Mouse (Mus musculus) liver, embryonic 13.5 days (tissue): ENCODE results near the gene Ube2z. TPM values are rescaled to one million over a fixed set of nuclear protein-coding genes. Genes with fewer than 3 reads are reported as not detected.

Experiments used
- ATAC-seq: fragments of 200-750 bp; cut with Nextera tagmentation; 2 replicates; pipeline ENCODE4 v1.8.0; 2017; ENCODE audit warnings: low read depth, mild to moderate bottlenecking, moderate number of reproducible peaks, moderate library complexity
- DNase-seq: peaks from one replicate; pipeline ENCODE4 v3.0.0; 2022
- H3K27ac ChIP-seq: fragments of 300-500 bp; sonication (generic); 2 replicates; pipeline ENCODE4 v1.5.1; 2015; ENCODE audit warnings: moderate library complexity, mild to moderate bottlenecking, inconsistent platforms
- H3K27me3 ChIP-seq: fragments of 300-500 bp; sonication (generic); 2 replicates; pipeline ENCODE4 v1.6.1; 2015; ENCODE audit warnings: mild to moderate bottlenecking, inconsistent platforms
- H3K36me3 ChIP-seq: fragments of 300-500 bp; sonication (generic); 2 replicates; pipeline ENCODE4 v1.6.1; 2015; ENCODE audit warnings: mild to moderate bottlenecking, inconsistent platforms
- H3K4me1 ChIP-seq: fragments of 300-500 bp; sonication (generic); replicated peaks from 2 replicates; pipeline ENCODE4 v1.6.1; 2015; ENCODE audit warnings: inconsistent platforms
- H3K4me2 ChIP-seq: fragments of 300-500 bp; sonication (generic); 2 replicates; pipeline ENCODE4 v1.6.1; 2015; ENCODE audit warnings: inconsistent platforms, mild to moderate bottlenecking, moderate library complexity
- H3K4me3 ChIP-seq: fragments of 300-500 bp; sonication (generic); replicated peaks from 2 replicates; pipeline ENCODE4 v1.5.1; 2015; ENCODE audit warnings: mild to moderate bottlenecking, inconsistent platforms
- H3K9ac ChIP-seq: fragments of 300-500 bp; sonication (generic); 2 replicates; pipeline ENCODE4 v1.6.1; 2015; ENCODE audit warnings: mild to moderate bottlenecking, inconsistent platforms
- H3K9me3 ChIP-seq: fragments of 300-500 bp; sonication (generic); replicated peaks from 2 replicates; pipeline ENCODE4 v1.6.1; 2016; ENCODE audit warnings: inconsistent platforms
- WGBS: fragments of 180-500 bp; shearing (Covaris S2); methylation state at CpG from one replicate; pipeline ENCODE4 v1.1.7; 2015; ENCODE audit not compliant: insufficient replicate concordance; 5-methylcytosine and 5-hydroxymethylcytosine counted together
- polyA plus RNA-seq: library from polyadenylated mRNA; unstranded; fragments of >200 nt; fragmentation: Nextera tagmentation; extraction: Ambion mirVana; gene quantifications from 2 replicates; pipeline ENCODE4 v1.2.1, GENCODE M21; 2015

Gene Ube2z
- polyA plus RNA-seq, 1 experiment from 2014 or later: 13.7 TPM

DNA sequence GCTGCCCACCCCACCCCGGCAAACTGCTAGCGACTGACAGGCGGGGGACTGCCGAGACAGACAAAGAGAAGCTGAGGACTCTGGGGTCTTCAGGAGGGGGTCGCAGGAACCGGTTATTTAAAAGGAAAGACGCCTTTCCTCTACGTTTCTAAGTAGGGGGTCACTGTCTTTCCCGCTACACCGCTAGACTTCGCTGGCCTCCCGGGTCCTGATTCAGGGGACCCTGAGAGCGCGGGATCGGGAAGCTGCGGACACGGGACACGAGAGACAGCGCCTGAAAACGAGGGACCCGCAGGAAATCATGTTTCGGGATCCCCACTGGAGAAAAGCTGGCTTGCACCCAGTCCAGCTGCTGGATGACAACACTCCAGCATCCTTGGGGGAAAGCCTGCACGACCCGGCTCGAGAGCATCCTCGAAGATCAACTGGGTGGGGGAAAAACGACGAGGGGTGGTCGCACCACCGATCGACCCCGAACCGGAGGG is 58.8 kb downstream of the Ube2z start:
- Histone ChIP-seq H3K4me2 (peak overlapping the region; percentile 98), H3K4me1 (peaks cover 71% of the 10 kb centered on the region), H3K27ac (peak overlapping the region; percentile 86), H3K4me3 (peak overlapping the region; percentile 82), H3K9me3 (no peaks in the 10 kb centered on the region), H3K9ac (peak overlapping the region; percentile 89), H3K36me3 (no peaks in the 10 kb centered on the region), H3K27me3 (peaks cover 19% of the 10 kb centered on the region)
- ATAC-seq (no peak; the same call in 1 of the 2 replicates), DNase-seq (peak; percentile 30)
- under 1% methylated on average over 33 of the region's 33 CpGs for WGBS

DNA sequence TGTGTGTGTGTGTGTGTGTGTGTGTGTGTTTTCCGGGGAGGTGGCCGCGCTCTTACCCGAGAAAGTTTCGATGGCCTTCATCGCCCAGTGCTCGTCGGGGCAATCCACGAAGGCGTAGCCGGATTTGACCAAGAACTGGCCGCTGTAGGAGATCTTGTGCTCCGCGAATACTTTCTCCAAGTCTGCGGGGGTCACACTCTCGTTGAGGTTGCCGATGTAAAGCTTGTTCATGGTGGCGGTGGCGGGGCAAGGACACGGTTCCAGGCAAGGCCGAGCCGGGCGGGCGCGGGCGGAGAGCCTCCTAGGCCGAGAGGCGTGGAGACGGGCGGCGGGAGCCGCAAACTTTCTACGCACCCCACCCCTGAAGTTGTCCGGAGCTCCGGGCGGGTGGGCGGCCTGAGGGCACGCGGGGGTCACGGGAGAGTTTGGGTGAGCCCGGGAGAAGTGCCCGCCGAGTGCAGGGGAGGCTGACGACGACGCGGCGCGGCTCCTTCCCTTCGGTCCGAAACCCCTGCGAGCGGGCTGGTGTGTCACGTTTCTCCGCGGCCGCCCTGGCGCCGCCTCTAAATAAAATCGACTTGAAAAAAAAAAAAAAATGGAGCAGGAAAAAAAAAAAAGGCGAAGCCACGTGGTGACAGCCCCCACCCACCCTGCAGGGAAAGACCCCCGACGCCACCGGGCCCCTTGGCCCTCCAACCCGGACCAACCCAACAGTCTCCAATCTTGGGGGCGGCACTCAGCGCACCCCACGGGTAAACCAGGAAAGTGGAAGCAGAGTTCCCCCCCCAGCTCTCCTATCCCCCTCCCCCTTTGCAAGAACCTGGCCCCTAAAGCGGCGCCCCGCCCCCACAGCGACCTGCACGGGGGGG is 59.6 kb downstream of the Ube2z start, which contains the start of gene Igf2bp1:
TSS of gene Igf2bp1 (minus strand) at position 538 of the 869 bp plus-strand sequence.
- H3K4me2 ChIP-seq: peak within 1 kb of the TSS; percentile 98
- peak within 1 kb of the TSS; percentile 86 for H3K27ac ChIP-seq
- H3K4me1 ChIP-seq: peaks cover 73% of the 10 kb centered on the region
- H3K9me3 ChIP-seq: no peaks in the 10 kb centered on the region
- ATAC-seq (peak; percentile 56), DNase-seq (peak; percentile 56)
- under 1% methylated on average over 67 of the region's 74 CpGs for WGBS
- peaks cover 19% of the 10 kb centered on the region for H3K27me3 ChIP-seq
- H3K4me3 ChIP-seq: peak within 1 kb of the TSS; percentile 82
- peaks cover 2% of the 10 kb centered on the region; the same call in 1 of the 2 replicates for H3K36me3 ChIP-seq
- H3K9ac ChIP-seq: peak within 1 kb of the TSS; percentile 89

DNA sequence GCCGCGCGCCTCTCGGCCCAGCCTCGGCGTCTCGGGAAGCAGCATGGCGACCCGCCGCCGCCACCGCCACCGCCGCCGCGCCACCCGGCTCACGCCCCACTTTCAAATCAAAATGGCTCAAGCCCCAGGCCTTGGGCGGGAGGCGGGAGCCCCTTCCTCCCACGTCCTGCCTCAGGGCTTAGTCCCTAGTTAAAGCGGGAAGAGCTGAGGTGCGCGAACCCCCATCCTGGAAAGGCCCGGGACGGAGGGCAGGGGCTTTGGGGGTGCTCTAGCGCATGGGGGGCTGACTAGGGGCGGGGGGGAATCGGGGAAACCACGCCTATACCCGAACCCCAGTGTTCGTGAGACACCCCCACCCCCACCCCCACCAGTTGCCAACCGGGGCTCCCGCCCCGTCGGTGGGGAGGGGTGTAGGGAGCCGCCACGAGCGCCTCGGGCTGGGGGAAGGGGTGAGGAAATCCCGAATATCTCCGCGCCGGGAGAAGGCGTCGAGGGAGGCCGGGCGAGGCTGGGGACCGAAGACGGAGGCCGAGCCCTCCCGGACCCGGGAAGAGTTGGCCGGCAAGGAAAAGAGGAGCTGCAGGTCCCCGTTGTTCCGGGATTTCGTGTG is 60.3 kb downstream of the Ube2z start:
- Histone ChIP-seq H3K4me2 (peak overlapping the region; percentile 98), H3K36me3 (peaks cover 3% of the 10 kb centered on the region; the same call in 1 of the 2 replicates), H3K9ac (peak overlapping the region; percentile 89), H3K9me3 (no peaks in the 10 kb centered on the region), H3K4me1 (peaks cover 80% of the 10 kb centered on the region), H3K27me3 (peaks cover 19% of the 10 kb centered on the region), H3K27ac (peak overlapping the region; percentile 86), H3K4me3 (peak overlapping the region; percentile 82)
- under 1% methylated on average over 56 of the region's 57 CpGs for WGBS
- DNase-seq (peak; percentile 37), ATAC-seq (peak; percentile 39)

DNA sequence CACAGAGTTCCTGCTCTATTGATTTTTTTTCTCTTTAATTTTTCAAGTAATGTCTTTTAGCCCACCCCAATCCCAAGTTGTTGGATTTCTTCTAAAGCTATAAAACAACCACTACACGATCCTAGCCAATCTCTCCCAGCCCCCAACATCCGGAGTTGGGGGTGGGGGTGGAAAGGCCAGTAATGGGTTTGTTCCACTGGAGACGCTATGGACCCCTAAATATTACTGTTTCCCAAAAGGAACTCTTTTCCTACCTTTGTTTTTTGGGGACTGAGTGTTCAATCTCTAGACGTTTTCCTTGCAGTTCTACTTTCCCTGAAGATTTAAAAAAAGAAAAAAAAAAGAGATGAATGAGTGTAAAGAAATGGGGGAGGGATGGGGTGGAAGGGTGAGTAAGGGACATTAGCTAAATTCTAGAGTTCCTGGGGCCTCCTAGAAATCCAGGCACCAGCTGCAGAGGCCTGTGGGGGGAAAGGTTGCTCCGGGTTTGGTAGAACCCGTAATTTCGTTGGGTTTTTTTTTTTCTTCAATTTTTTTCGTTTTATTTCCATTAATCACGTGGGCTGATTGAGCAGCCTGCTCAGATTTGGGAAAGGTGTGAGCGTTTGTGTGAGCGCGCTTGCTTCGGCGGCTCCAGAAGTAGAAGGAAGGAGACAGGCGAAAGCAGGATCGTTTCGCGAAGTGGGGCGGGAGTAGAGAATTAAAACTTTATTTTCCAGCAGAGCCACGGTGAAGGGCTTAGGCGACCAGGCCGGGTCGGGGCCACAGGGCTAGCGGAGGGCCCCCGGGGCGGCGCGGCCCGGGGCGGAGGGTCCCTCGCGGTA is 61.0 kb downstream of the Ube2z start:
- H3K36me3 ChIP-seq: peaks cover 3% of the 10 kb centered on the region; the same call in 1 of the 2 replicates
- WGBS: under 1% methylated on average over 32 of the region's 32 CpGs
- peak overlapping the region; percentile 89 for H3K9ac ChIP-seq
- ATAC-seq (no peak), DNase-seq (peak; percentile 22)
- peaks cover 19% of the 10 kb centered on the region for H3K27me3 ChIP-seq
- H3K4me2 ChIP-seq: peak overlapping the region; percentile 98
- no peaks in the 10 kb centered on the region for H3K9me3 ChIP-seq
- peaks cover 85% of the 10 kb centered on the region for H3K4me1 ChIP-seq
- H3K4me3 ChIP-seq: peak overlapping the region; percentile 82
- H3K27ac ChIP-seq: peak overlapping the region; percentile 86

DNA sequence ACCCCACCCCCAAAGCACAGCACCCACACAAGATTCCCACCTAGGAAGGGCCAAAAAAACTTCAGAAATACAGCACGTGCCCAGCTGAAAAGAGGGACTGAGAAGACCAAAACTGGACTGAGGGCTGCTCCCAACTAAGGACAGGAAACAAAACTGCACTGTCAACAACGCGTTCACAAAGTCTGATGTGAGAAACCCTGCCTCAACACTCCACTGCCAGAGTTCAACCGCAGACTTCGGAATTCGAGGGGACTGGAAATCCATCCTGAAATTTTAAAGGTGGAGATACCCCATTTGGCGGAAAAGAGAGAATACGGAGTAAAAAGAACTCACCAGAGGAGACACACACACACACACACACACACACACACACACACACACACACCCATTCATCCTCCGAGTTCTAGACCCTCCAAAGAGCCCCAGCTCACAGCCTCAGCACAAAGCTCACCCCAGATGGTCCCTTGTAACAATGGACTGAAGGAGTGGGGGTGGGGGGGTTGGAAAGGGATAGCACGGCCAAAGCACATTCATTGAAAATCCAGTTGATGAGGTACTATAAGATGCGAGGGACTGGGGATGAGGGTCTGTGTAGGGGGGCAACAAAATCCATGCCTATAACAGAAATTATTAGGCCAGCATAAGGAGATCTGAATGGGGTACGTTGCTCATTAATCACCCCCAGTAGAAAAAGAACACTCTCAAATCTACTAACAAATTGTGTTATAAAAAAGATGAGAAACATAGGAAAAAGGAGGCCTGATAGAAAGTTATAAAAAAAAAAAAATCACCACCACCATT is 61.9 kb downstream of the Ube2z start:
- H3K4me3 ChIP-seq: peak overlapping the region; percentile 82
- no peak for DNase-seq
- 9% methylated on average over 12 of the region's 12 CpGs for WGBS
- no peaks in the 10 kb centered on the region for H3K9me3 ChIP-seq
- H3K36me3 ChIP-seq: peaks cover 8% of the 10 kb centered on the region; the same call in 1 of the 2 replicates
- peaks cover 86% of the 10 kb centered on the region for H3K4me1 ChIP-seq
- H3K9ac ChIP-seq: peak overlapping the region; percentile 89
- H3K4me2 ChIP-seq: peak overlapping the region; percentile 98
- H3K27ac ChIP-seq: peak overlapping the region; percentile 34; the same call in 1 of the 2 replicates
- peaks cover 19% of the 10 kb centered on the region for H3K27me3 ChIP-seq
- ATAC-seq: no peak

Other genes starting within 250 kb of the Ube2z start
- gene Phospho1, start 240.9 kb downstream of the Ube2z start, polyA plus RNA-seq: 5.2 and 6.2 TPM in 2 replicates
- gene Gngt2, start 228.2 kb downstream of the Ube2z start, polyA plus RNA-seq: 13.8 and 15.3 TPM in 2 replicates
- 5.8 and 6.3 TPM in 2 replicates for gene Abi3, start 222.9 kb downstream of the Ube2z start, polyA plus RNA-seq
- gene B4galnt2, start 150.5 kb downstream of the Ube2z start, polyA plus RNA-seq: 0.13 and 0.27 TPM in 2 replicates
- gene Igf2bp1, start 59.4 kb downstream of the Ube2z start, polyA plus RNA-seq: 20.8 and 23.9 TPM in 2 replicates
- not detected in 2 replicates for gene Gip, start 40.8 kb downstream of the Ube2z start, polyA plus RNA-seq
- 87.0 and 88.9 TPM in 2 replicates for gene Snf8, start 30.5 kb downstream of the Ube2z start, polyA plus RNA-seq
- gene Atp5g1, start 10.3 kb upstream of the Ube2z start, polyA plus RNA-seq: 578 and 628 TPM in 2 replicates
- gene Calcoco2, start 46.6 kb upstream of the Ube2z start, polyA plus RNA-seq: not detected in 2 replicates
- not detected in 2 replicates for gene Ttll6, start 68.4 kb upstream of the Ube2z start, polyA plus RNA-seq
- gene Hoxb13, start 128.9 kb upstream of the Ube2z start, polyA plus RNA-seq: not detected in 2 replicates
- gene Hoxb9, start 206.1 kb upstream of the Ube2z start, polyA plus RNA-seq: 0.06 TPM in 1 of 2 replicates, not detected in the other
- gene Hoxb8, start 216.5 kb upstream of the Ube2z start, polyA plus RNA-seq: 0.06 TPM in 1 of 2 replicates, not detected in the other
- 0.16 and 0.32 TPM in 2 replicates for gene Hoxb7, start 221.2 kb upstream of the Ube2z start, polyA plus RNA-seq
- 0.07 and 0.14 TPM in 2 replicates for gene Hoxb6, start 227.1 kb upstream of the Ube2z start, polyA plus RNA-seq
- gene Hoxb5, start 237.9 kb upstream of the Ube2z start, polyA plus RNA-seq: 0.44 and 0.58 TPM in 2 replicates